Mouse (Mus musculus): Measurements from ENCODE around the gene Hsp90ab1.

The Hsp90ab1 gene

DNA sequence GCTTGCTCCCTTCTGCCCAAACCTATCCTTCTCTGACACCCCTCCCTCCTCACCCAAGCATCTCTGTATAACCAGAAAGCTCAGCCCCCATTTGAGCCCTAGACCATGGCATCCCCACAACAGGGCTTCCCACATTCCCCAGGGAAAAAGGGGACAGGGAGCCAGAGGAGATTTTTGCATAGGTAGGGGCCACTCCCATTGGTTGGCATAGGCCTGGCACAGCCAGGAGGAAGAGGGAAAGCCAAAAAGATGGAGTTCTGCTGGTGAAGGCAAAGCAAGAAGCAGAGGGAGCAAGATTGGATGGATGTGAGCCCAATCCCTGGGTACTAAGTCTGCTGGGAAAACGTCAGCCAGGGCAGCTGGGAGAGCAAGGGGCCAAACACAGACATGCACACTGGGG, 30.0 kb downstream of the Hsp90ab1 start:
- no peak for DNase-seq (ENCODE audit: low read depth, low spot score)

DNA sequence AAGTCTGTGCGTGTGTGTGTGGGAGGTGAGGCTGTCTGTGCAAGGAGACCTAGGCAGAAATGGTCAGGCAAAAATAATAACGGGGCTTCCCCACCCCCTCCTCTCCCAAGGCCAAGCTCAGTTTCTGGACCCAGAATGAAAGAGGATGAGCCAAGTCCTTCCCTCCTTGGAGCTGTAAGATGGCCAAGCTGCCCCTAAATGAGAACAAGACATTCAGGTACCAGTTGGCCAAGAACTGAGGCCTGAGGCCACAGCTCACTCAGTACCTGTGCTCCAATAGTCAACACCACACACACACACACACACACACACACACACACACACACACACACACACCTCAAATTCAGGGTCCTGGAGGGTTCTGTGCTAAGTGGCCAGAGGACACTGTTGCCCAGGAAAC, 30.4 kb downstream of the Hsp90ab1 start:
- DNase-seq (ENCODE audit: low read depth, low spot score): no peak

DNA sequence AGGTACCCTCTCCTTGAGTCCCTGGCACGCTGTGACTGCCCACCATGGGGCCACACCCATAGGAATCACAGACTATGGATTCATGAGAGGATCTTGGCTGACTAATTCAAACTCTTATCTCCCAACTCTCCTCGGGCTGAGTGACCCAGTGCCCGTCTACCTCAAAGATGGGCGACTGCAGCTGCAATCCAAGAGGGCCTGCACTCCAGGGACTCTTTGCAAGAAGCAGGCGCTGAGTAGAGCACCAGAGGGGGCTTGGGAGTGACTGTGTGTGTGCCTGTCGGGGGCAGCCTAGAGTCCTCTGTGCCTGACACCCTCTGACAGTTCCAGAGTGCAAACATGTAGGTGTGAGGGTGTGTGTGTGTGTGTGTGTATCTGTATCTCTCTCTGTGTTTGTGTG, 30.9 kb downstream of the Hsp90ab1 start:
- DNase-seq (ENCODE audit: low read depth, low spot score): no peak

DNA sequence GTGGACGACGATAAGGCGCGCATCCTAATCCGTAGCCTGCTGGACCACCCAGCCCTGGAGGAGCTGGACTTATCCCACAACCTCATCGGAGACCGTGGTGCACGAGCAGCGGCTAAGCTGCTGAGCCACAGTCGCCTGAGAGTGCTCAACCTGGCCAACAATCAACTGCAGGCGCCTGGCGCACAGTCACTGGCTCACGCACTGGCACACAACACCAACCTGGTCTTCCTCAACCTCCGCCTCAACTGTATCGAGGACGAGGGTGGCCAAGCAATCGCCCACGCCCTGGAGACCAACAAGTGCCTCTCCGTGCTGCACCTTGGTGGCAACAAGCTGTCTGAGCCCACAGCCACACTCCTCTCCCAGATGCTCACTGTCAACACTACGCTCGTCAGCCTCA, 33.4 kb downstream of the Hsp90ab1 start:
- DNase-seq (ENCODE audit: low read depth, low spot score): no peak

DNA sequence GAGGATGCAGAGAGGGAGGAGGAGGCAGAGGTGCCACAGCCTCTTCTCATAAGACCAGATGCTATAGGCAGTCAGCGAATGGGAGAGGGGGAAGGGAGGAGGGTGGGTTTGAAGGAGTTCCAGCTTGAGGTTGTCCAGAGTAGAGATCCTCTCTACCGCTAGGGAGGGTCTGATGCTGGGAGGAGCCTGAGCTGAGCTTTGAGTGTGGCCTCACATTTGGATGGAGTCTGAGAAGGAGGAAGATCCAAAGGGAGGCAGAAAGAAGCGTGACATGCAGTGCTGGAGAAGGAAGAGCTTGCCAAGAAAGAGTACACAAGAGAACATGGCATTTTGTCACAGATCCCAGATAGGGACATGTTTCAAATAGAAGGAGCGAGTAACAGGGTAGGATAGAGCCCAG, 34.7 kb downstream of the Hsp90ab1 start:
- DNase-seq (ENCODE audit: low read depth, low spot score): no peak

DNA sequence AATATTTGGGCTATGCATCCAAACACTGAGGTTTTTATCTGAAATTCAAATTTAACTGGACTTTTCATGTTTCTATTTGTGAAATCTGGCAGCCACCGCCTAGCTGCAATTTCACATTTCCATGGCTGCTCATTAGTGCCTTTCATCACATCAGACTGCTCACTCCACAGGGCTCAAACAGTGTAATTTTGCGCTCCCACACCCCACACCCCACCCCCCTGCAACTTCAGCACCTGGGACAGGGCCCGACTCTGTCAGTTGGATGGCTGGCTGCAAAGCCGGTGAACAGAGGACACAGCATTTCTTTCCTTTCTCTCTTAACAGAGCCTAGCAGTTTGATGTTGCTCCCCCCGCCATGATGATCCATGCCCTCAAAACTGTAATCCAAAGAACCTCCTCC, 36.8 kb downstream of the Hsp90ab1 start:
- DNase-seq (ENCODE audit: low read depth, low spot score): no peak

DNA sequence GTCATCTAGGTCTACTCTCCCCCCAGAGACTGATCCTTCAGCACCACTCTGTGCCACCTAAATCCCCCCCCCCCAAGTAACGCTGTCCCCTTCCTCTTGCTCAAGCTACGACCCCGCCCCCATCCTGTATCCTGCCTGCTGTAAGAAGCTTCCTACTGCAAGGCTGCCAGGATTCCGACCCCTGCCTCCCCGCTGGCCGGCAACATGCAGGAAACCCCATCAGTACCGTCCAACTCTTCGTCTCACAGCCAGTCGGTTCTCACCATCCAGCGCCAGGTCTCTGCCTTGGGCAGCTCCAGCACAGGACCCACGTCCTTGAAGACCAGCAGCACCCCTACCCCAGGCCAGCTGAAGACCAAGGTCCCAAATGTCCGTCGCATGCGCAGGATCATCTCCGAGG, 40.2 kb downstream of the Hsp90ab1 start:
- no peak for DNase-seq (ENCODE audit: low read depth, low spot score)

DNA sequence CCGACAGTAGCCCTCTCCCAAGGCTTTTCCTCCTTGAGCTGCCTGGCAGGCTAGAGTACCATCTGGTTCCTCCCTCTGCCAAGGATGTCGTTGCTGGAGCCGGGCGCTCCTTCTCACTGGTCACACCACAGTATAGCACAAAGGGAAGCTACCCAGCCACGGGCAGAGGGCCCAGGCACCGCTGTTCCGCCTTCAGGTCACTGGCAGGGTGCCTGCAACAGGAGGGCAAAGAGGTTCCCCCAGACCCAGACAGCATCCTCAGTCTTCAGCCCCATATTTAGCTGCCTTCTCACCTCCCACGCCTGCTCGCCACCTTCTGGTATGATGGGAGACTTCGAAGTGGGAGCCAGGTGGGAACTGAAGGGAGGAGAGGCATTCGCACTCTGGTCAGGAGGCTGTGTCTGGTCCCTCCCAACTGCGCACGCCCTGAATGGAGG, 42.7 kb downstream of the Hsp90ab1 start:
- no peak for DNase-seq (ENCODE audit: low read depth, low spot score)

DNA sequence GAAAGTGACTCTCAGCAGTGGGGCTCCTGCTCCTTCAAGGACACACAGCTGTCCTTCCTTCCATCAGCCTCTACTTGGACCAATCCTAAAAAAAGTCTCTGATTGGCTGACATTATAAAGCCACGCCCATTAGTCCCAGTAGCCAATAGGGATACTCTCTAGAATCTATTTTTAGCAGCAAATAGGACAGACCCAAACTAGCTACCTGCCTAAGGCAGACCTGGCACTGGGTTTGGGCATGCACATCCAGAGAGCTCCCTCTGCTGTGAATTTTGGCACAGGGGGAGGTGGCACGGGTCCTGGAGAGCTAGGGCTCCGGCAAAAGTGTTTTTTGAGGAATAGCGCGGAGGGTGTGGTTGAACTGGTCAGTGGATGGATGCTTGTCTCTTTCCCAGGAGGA, 46.5 kb downstream of the Hsp90ab1 start:
- no peak for DNase-seq (ENCODE audit: low read depth, low spot score)

DNA sequence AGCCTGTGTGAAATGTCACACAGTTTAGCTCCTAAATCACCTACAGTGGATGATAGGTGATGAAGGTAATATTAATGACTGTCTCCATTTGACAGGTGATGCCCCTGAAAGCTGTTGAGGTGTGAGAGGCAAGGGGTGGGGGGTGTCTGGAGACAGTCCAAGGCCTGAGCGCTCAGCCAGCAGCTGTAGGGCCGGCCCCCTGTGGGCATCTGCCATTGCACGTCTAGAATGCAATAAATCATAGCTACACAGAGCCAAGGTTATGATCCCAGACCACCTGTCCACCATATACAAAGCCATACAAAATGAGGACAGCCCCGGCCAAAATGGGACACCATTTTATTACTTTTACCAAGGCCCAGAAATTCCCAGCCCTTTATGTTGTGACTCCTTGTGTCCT, 48.1 kb downstream of the Hsp90ab1 start:
- no peak for DNase-seq (ENCODE audit: low read depth, low spot score)

DNA sequence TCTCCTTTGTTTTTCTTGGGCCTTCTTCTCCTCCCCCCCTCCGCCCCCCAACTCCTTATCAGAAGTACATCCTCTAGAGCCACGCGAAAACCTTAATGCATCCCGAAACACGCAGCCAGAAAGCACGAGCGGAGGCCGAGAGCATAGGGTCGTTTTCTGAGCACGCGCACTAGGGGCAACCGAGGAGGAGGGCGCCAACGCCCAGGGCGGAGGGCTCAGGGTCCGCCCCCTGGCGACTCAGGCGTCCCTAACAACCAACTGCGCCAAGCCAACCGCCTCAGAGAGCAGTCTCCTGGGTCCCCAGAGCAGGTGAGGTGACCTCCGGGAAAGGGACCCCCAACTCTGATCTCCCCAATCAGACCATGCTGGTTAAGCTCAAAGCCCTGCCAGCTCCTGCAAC, 49.8 kb downstream of the Hsp90ab1 start, which contains the start of gene Tcte1:
TSS of gene Tcte1 (plus strand) at position 172 of the 400 bp plus-strand sequence.
- peak; percentile 50 for DNase-seq (ENCODE audit: low read depth, low spot score)

DNA sequence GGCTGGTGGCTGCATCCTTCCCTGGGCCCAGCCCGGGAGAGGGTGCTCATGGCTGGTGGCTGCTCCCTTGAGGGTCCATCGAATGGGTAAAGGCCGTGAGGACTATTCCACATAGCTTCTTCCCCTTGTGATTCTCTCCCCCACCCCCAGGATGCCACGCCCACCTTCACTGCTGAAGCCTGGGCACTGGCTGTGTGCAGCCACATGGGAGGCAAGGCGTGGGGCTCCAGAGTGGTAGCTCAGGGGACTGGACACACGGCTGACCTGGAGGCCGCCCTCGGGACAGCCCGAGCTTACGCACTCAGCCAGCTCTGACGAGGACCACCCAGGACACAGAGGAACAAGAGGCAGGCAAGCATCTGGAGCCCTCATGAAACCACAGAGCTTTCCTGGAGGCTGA, 52.9 kb downstream of the Hsp90ab1 start:
- no peak for DNase-seq (ENCODE audit: low read depth, low spot score)

DNA sequence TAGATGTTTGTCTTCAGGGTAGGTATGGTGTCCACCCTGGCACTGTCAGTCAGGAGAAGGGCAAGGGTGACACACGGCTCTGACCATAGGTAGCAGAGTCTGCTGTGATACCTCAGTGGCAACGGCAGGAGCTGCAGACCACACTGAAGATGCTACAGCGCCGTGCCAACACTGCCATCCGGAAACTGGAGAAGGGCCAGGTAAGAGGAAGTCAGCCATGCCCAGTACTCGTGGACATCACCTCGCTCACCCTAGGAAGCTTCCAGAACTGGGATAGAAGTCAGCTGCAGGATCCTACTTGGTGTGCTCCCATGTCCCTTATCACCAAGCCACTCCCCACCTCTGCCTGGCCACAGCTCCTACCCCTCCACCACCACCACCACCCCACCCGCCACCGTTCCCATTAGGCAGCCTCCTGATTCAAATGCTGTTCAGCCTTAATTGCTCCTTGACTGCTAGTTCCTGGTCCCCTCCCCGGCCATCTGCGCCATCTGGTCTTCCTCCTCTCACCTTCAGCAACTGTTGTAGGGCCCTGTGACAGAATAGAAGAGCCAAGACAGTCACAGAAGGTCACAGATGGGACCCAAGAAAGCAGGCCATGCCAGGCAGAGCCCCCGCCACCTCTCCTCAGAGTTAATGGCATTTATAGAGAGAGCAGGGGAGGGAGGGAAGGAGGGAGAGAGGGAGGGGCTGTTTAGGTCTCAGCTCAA, 54.1 kb downstream of the Hsp90ab1 start:
- no peak for DNase-seq (ENCODE audit: low read depth, low spot score)

Measured in embryo, embryonic 11.5 days (tissue).